Mouse (Mus musculus) midbrain, embryonic 16.5 days (tissue): ENCODE results near the gene Speer4e. TPM values are rescaled to one million over a fixed set of nuclear protein-coding genes. Genes with fewer than 3 reads are reported as not detected.
A peak's percentile ranks its signal among the peaks of the same experiment; 100 is the strongest.
"Not testable (repeated sequence)": the region's sequence is repeated elsewhere in the genome, so short reads cannot be mapped to it uniquely, and the experiment has no call there.

Experiments
- ATAC-seq: fragments of 200-750 bp; cut with Nextera tagmentation; 2 replicates; pipeline ENCODE4 v1.8.0; 2017; ENCODE audit warnings: moderate TSS enrichment
- H3K27ac ChIP-seq: fragments of 300-500 bp; sonication (generic); 2 replicates; pipeline ENCODE4 v1.5.1; 2014; ENCODE audit warnings: mild to moderate bottlenecking, low read length, mixed read lengths
- H3K27me3 ChIP-seq: fragments of 300-500 bp; sonication (generic); 2 replicates; pipeline ENCODE4 v1.6.1; 2014; ENCODE audit warnings: low read depth, low read length, mixed read lengths; ENCODE audit not compliant: control insufficient read depth, insufficient read depth
- H3K36me3 ChIP-seq: fragments of 300-500 bp; sonication (generic); 2 replicates; pipeline ENCODE4 v1.6.1; 2014; ENCODE audit warnings: mild to moderate bottlenecking, low read length, moderate library complexity, mixed read lengths; ENCODE audit not compliant: control insufficient read depth, insufficient read depth
- H3K4me1 ChIP-seq: fragments of 300-500 bp; sonication (generic); 2 replicates; pipeline ENCODE4 v1.6.1; 2014; ENCODE audit warnings: mild to moderate bottlenecking, low read length, mixed read lengths; ENCODE audit not compliant: control insufficient read depth, insufficient read depth
- H3K4me2 ChIP-seq: fragments of 300-500 bp; sonication (generic); 2 replicates; pipeline ENCODE4 v1.6.1; 2014; ENCODE audit warnings: mild to moderate bottlenecking, low read length, mixed read lengths
- H3K4me3 ChIP-seq: fragments of 300-500 bp; sonication (generic); 2 replicates; pipeline ENCODE4 v1.5.1; 2014; ENCODE audit warnings: low read depth, mild to moderate bottlenecking, low read length, moderate library complexity, mixed read lengths
- H3K9ac ChIP-seq: fragments of 300-500 bp; sonication (generic); 2 replicates; pipeline ENCODE4 v1.6.1; 2014; ENCODE audit warnings: low read depth, low read length, mixed read lengths
- H3K9me3 ChIP-seq: fragments of 300-500 bp; sonication (generic); replicated peaks from 2 replicates; pipeline ENCODE4 v1.6.1; 2014; ENCODE audit warnings: mild to moderate bottlenecking, low read length, mixed read lengths; ENCODE audit not compliant: control insufficient read depth, poor library complexity, severe bottlenecking
- WGBS: fragments of 180-500 bp; shearing (Covaris S2); extraction: QIAGEN DNeasy Blood & Tissue Kit; methylation state at CpG from one replicate; pipeline ENCODE4 v1.1.7; 2014; 5-methylcytosine and 5-hydroxymethylcytosine counted together
- polyA plus RNA-seq: library from polyadenylated mRNA; unstranded; fragments of >200 nt; fragmentation: Nextera tagmentation; extraction: Ambion mirVana; gene quantifications from 2 replicates; pipeline ENCODE4 v1.2.1, GENCODE M21; 2015

The Speer4e gene
- not detected in 2 replicates for polyA plus RNA-seq

- H3K36me3 ChIP-seq, H3K4me1 ChIP-seq, H3K4me3 ChIP-seq, H3K9ac ChIP-seq, H3K9me3 ChIP-seq, ATAC-seq, H3K4me2 ChIP-seq, H3K27me3 ChIP-seq, H3K27ac ChIP-seq: not testable (repeated sequence)
- 44% methylated on average over 1 of the region's 1 CpGs for WGBS
Observed at GRCm38 (mm10) chr5:14938329-14938728, at the start of gene Speer4e. Speer4e (minus strand) TSS chr5:14938429.

GRCm38 (mm10) chr5:14986649-14987387 is 48.6 kb upstream of the Speer4e start:
- H3K36me3 ChIP-seq = not testable (repeated sequence)
- 34% methylated on average over 5 of the region's 6 CpGs for WGBS
- peak; percentile 54; the same call in 1 of the 2 replicates for ATAC-seq

GRCm38 (mm10) chr5:14978835-14979234 is 40.6 kb upstream of the Speer4e start, which contains the start of gene Gm10354:
Gm10354 (minus strand) TSS chr5:14978935.
- ATAC-seq, H3K4me3 ChIP-seq, H3K4me1 ChIP-seq, H3K9ac ChIP-seq, H3K4me2 ChIP-seq, H3K36me3 ChIP-seq, H3K27me3 ChIP-seq, H3K27ac ChIP-seq: not testable (repeated sequence)
- WGBS = no CpG with 5 or more reads among the region's 1 CpGs
- peaks cover 24% of the 10 kb centered on the region for H3K9me3 ChIP-seq

More at GRCm38 (mm10) chr5:14986649-14987387, 48.6 kb upstream of the Speer4e start:
- H3K4me1 ChIP-seq, H3K4me2 ChIP-seq, H3K4me3 ChIP-seq, H3K27me3 ChIP-seq, H3K27ac ChIP-seq, H3K9ac ChIP-seq: not testable (repeated sequence)
- peaks cover 19% of the 10 kb centered on the region for H3K9me3 ChIP-seq

GRCm38 (mm10) chr5:14977368-14977767 is 39.1 kb upstream of the Speer4e start:
- ATAC-seq, H3K27me3 ChIP-seq, H3K27ac ChIP-seq, H3K9ac ChIP-seq, H3K4me2 ChIP-seq, H3K4me3 ChIP-seq, H3K4me1 ChIP-seq, H3K36me3 ChIP-seq: not testable (repeated sequence)
- H3K9me3 ChIP-seq = peaks cover 24% of the 10 kb centered on the region
- WGBS = 71% methylated on average over 4 of the region's 4 CpGs

- 57% methylated on average over 3 of the region's 4 CpGs for WGBS
- H3K9me3 ChIP-seq = peaks cover 22% of the 10 kb centered on the region
- ATAC-seq, H3K4me2 ChIP-seq, H3K27ac ChIP-seq, H3K36me3 ChIP-seq, H3K27me3 ChIP-seq, H3K9ac ChIP-seq, H3K4me1 ChIP-seq, H3K4me3 ChIP-seq: not testable (repeated sequence)
Observed at GRCm38 (mm10) chr5:14975294-14975693, 37.1 kb upstream of the Speer4e start.

GRCm38 (mm10) chr5:14972841-14973240 is 34.6 kb upstream of the Speer4e start:
- not testable (repeated sequence) for H3K9ac ChIP-seq, H3K36me3 ChIP-seq, H3K27ac ChIP-seq, H3K4me1 ChIP-seq, H3K4me2 ChIP-seq, H3K27me3 ChIP-seq, H3K4me3 ChIP-seq, ATAC-seq
- 78% methylated on average over 3 of the region's 3 CpGs for WGBS
- H3K9me3 ChIP-seq = peaks cover 13% of the 10 kb centered on the region

GRCm38 (mm10) chr5:14963821-14964220 is 25.6 kb upstream of the Speer4e start:
- H3K9me3 ChIP-seq = peaks cover 11% of the 10 kb centered on the region
- H3K4me1 ChIP-seq, H3K4me3 ChIP-seq, H3K27me3 ChIP-seq, H3K9ac ChIP-seq, H3K27ac ChIP-seq, H3K36me3 ChIP-seq, H3K4me2 ChIP-seq, ATAC-seq: not testable (repeated sequence)
- 83% methylated on average over 13 of the region's 13 CpGs for WGBS

- peaks cover 14% of the 10 kb centered on the region for H3K9me3 ChIP-seq
- WGBS = 81% methylated on average over 4 of the region's 4 CpGs
- not testable (repeated sequence) for H3K27me3 ChIP-seq, H3K27ac ChIP-seq, H3K36me3 ChIP-seq, H3K4me2 ChIP-seq, H3K4me1 ChIP-seq, H3K4me3 ChIP-seq, H3K9ac ChIP-seq, ATAC-seq
Observed at GRCm38 (mm10) chr5:14961502-14961901, 23.3 kb upstream of the Speer4e start.

- not testable (repeated sequence) for H3K4me2 ChIP-seq, H3K36me3 ChIP-seq, H3K9ac ChIP-seq, H3K27ac ChIP-seq, H3K4me3 ChIP-seq, ATAC-seq, H3K27me3 ChIP-seq, H3K4me1 ChIP-seq
- WGBS = 94% methylated on average over 1 of the region's 1 CpGs
- peaks cover 20% of the 10 kb centered on the region for H3K9me3 ChIP-seq
Observed at GRCm38 (mm10) chr5:14955928-14956706, 17.9 kb upstream of the Speer4e start.
